In genomic region chr10:128083688-128084087, GRCm38 (mm10) we compare ENCODE assay signal across 9 mouse cellular contexts. TPM values are rescaled to one million over a fixed set of nuclear protein-coding genes. Genes with fewer than 3 reads are reported as not detected.
DNase-seq lines count a peak whose midpoint lies in the region; ATAC-seq and TF ChIP-seq lines count a peak whose summit lies in the region.
"Had no signal": no experiment of that assay in that cellular context is flagged by ENCODE, and none has a peak within 500 bp of the region (broad histone marks: within the 10 kb centered on the region; RNA-seq: fewer than 3 reads in every experiment).

No protein-coding gene starts in this region.

- peaks cover 7% of the 10 kb centered on the region for H3K79me2 ChIP-seq in heart, adult 2 months (replicated peaks; ENCODE audit: control insufficient read depth, insufficient read depth, low read length)

- H3K4me1 ChIP-seq in heart, adult 2 months (ENCODE audit: control insufficient read depth, insufficient read depth, low read length) = peaks cover 6% of the 10 kb centered on the region
- H3K4me1 ChIP-seq in forebrain, postnatal 0 days (ENCODE audit: insufficient read depth) = peaks cover 11% of the 10 kb centered on the region; the same call in 1 of the 2 replicates
- peaks cover 7% of the 10 kb centered on the region for H3K4me1 ChIP-seq in limb, embryonic 14.5 days (ENCODE audit: control insufficient read depth, insufficient read depth, low read length)

- no peak for TF ChIP-seq POLR2A in heart, adult 2 months (IDR thresholded peaks at IDR 0.05; ENCODE audit: insufficient read depth, low read depth, low read length)
- no peak for TF ChIP-seq POLR2A in limb, embryonic 14.5 days (IDR thresholded peaks at IDR 0.05; ENCODE audit: borderline replicate concordance, extremely low read depth, insufficient read depth, insufficient read length)

- intact Hi-C loops in heart, adult 2 months (cut with DNase I) = loop anchor here (1.0 to 2.0 kb wide), 2 partner anchors 25 to 46 kb away; partner anchors contain the start of gene Ptges3

- peak; percentile 17; the same call in 1 of the 2 replicates for ATAC-seq in forebrain, postnatal 0 days
- ATAC-seq in limb, embryonic 14.5 days (ENCODE audit: low FRiP score, low read depth) = no peak

- H3K27me3 ChIP-seq in heart, adult 2 months (ENCODE audit: control insufficient read depth, insufficient read depth, low read length) = no peaks in the 10 kb centered on the region
- H3K27me3 ChIP-seq in forebrain, postnatal 0 days (ENCODE audit: insufficient read depth, low read length) = no peaks in the 10 kb centered on the region
- no peaks in the 10 kb centered on the region for H3K27me3 ChIP-seq in limb, embryonic 14.5 days (ENCODE audit: control insufficient read depth, insufficient read depth, low read length)
- H3K27me3 ChIP-seq: Patski had no signal

- WGBS in heart, adult 2 months = under 1% methylated on average over 22 of the region's 22 CpGs
- WGBS in forebrain, postnatal 0 days = under 1% methylated on average over 22 of the region's 22 CpGs
- WGBS in limb, embryonic 14.5 days = under 1% methylated on average over 22 of the region's 22 CpGs

- H3K27ac ChIP-seq in heart, adult 2 months = peak overlapping the region; percentile 94
- H3K27ac ChIP-seq in forebrain, postnatal 0 days (ENCODE audit: low read depth, low read length) = peak overlapping the region; percentile 91
- H3K27ac ChIP-seq in limb, embryonic 14.5 days (replicated peaks; ENCODE audit: low read depth, low read length) = peak overlapping the region; percentile 82

- no peak for DNase-seq in heart, adult 2 months
- DNase-seq in heart, adult 8-10 months (ENCODE audit: low spot score) = no peak
- peak; percentile 25 for DNase-seq in urinary bladder, postnatal 25 days (ENCODE audit: low spot score)
- no peak for DNase-seq in urinary bladder, adult 18-20 months (ENCODE audit: low spot score in 2 of 2)
- DNase-seq in forebrain, postnatal 0 days = no peak
- DNase-seq in limb, embryonic 14.5 days (ENCODE audit: low spot score) = no peak
- DNase-seq in naive thymus-derived CD4-positive, alpha-beta T cell, adult 2 months (ENCODE audit: low read depth) = peak; percentile 35
- DNase-seq in urinary bladder, postnatal 10 days (ENCODE audit: low spot score) = no peak

- H3K9me3 ChIP-seq in forebrain, postnatal 0 days (ENCODE audit: low read length) = no peaks in the 10 kb centered on the region
- no peaks in the 10 kb centered on the region for H3K9me3 ChIP-seq in limb, embryonic 14.5 days (ENCODE audit: control insufficient read depth, low read length)

- no peak for TF ChIP-seq CTCF in heart, adult 2 months (IDR thresholded peaks at IDR 0.05)
- no peak for TF ChIP-seq CTCF in forebrain, postnatal 0 days (IDR thresholded peaks at IDR 0.05; ENCODE audit: low read depth)

- peak overlapping the region; percentile 59 for H3K4me2 ChIP-seq in forebrain, postnatal 0 days (ENCODE audit: low read depth)
- peak overlapping the region; percentile 94 for H3K4me2 ChIP-seq in limb, embryonic 14.5 days (replicated peaks; ENCODE audit: low read depth, low read length, severe bottlenecking)

- peaks cover 35% of the 10 kb centered on the region for H3K36me3 ChIP-seq in heart, adult 2 months (ENCODE audit: control insufficient read depth, insufficient read depth, low read length)
- H3K36me3 ChIP-seq in forebrain, postnatal 0 days (ENCODE audit: insufficient read depth) = peaks cover 40% of the 10 kb centered on the region
- H3K36me3 ChIP-seq in limb, embryonic 14.5 days (ENCODE audit: control insufficient read depth, insufficient read depth, low read length) = peaks cover 46% of the 10 kb centered on the region

- TF ChIP-seq EP300 in heart, adult 2 months (IDR thresholded peaks at IDR 0.05; ENCODE audit: insufficient read depth, low read depth, low read length) = no peak

- H3K9ac ChIP-seq in heart, adult 2 months (ENCODE audit: low read depth, low read length) = peak overlapping the region; percentile 86
- H3K9ac ChIP-seq in forebrain, postnatal 0 days = peak overlapping the region; percentile 96
- peak overlapping the region; percentile 96 for H3K9ac ChIP-seq in limb, embryonic 14.5 days (ENCODE audit: low read depth, low read length, severe bottlenecking)

- H3K4me3 ChIP-seq in heart, adult 2 months = peak overlapping the region; percentile 92
- H3K4me3 ChIP-seq in forebrain, postnatal 0 days (ENCODE audit: low read depth, low read length) = peak overlapping the region; percentile 99
- H3K4me3 ChIP-seq in limb, embryonic 14.5 days (replicated peaks; ENCODE audit: low read length) = peak overlapping the region; percentile 98

RNA-seq across cellular contexts. Expression of gene Atp5b, which starts 0.6 kb away (rescaled TPM):
- 1,000 to 10,000 TPM; 7,689 to 9,158 TPM for total RNA-seq in heart, adult 2 months (2021)
- 8,017 and 9,446 TPM in 2 replicates for polyA plus RNA-seq in heart, adult 2 months (2012; rRNA removed)
- total RNA-seq in heart, adult 8-10 months (2022) = 1,000 to 10,000 TPM; 7,887 to 9,725 (median 8,934) TPM
- total RNA-seq in forebrain, postnatal 0 days (2014; rRNA removed) = 2,470 and 2,914 TPM in 2 replicates
- 2,164 and 2,181 TPM in 2 replicates for polyA plus RNA-seq in forebrain, postnatal 0 days (2015; fragmentation: Nextera tagmentation; extraction: Ambion mirVana)
- 1,269 and 2,071 TPM in 2 replicates for polyA plus RNA-seq in limb, embryonic 14.5 days (2012; rRNA removed)
- 1,908 and 2,011 TPM in 2 replicates for polyA plus RNA-seq in limb, embryonic 14.5 days (2014; fragmentation: Nextera tagmentation; extraction: Ambion mirVana)

RNA-seq across cellular contexts. Expression of gene Baz2a, which starts 7.7 kb away (rescaled TPM):
- total RNA-seq in heart, adult 2 months (2021) = 10 to 100 TPM; 18.4 to 22.4 TPM
- polyA plus RNA-seq in heart, adult 2 months (2012; rRNA removed) = 15.5 and 23.7 TPM in 2 replicates
- total RNA-seq in heart, adult 8-10 months (2022) = 10 to 100 TPM; 21.3 to 22.8 (median 22.1) TPM
- total RNA-seq in forebrain, postnatal 0 days (2014; rRNA removed) = 9.3 and 10.0 TPM in 2 replicates
- 3.8 and 7.0 TPM in 2 replicates for polyA plus RNA-seq in forebrain, postnatal 0 days (2015; fragmentation: Nextera tagmentation; extraction: Ambion mirVana)
- polyA plus RNA-seq in limb, embryonic 14.5 days (2012; rRNA removed) = 28.3 and 31.1 TPM in 2 replicates
- polyA plus RNA-seq in limb, embryonic 14.5 days (2014; fragmentation: Nextera tagmentation; extraction: Ambion mirVana) = 17.5 and 18.2 TPM in 2 replicates

RNA-seq across cellular contexts. Expression of gene Ptges3, which starts 24.9 kb away (rescaled TPM):
- total RNA-seq in heart, adult 2 months (2021) = 10 to 100 TPM; 96.0 to 97.3 TPM
- 16.3 and 19.2 TPM in 2 replicates for polyA plus RNA-seq in heart, adult 2 months (2012; rRNA removed)
- total RNA-seq in heart, adult 8-10 months (2022) = 100 to 1,000 TPM in 1 of 4 experiments, 10 to 100 TPM in 3; 77.8 to 104 (median 91.6) TPM
- total RNA-seq in forebrain, postnatal 0 days (2014; rRNA removed) = 146 and 157 TPM in 2 replicates
- polyA plus RNA-seq in forebrain, postnatal 0 days (2015; fragmentation: Nextera tagmentation; extraction: Ambion mirVana) = 439 and 454 TPM in 2 replicates
- polyA plus RNA-seq in limb, embryonic 14.5 days (2012; rRNA removed) = 78.0 and 93.0 TPM in 2 replicates
- polyA plus RNA-seq in limb, embryonic 14.5 days (2014; fragmentation: Nextera tagmentation; extraction: Ambion mirVana) = 450 and 461 TPM in 2 replicates

RNA-seq across cellular contexts. Expression of gene Naca, which starts 48.3 kb away (rescaled TPM):
- total RNA-seq in heart, adult 2 months (2021) = 100 to 1,000 TPM; 436 to 544 TPM
- polyA plus RNA-seq in heart, adult 2 months (2012; rRNA removed) = 204 and 212 TPM in 2 replicates
- 100 to 1,000 TPM; 503 to 580 (median 537) TPM for total RNA-seq in heart, adult 8-10 months (2022)
- 630 and 780 TPM in 2 replicates for total RNA-seq in forebrain, postnatal 0 days (2014; rRNA removed)
- polyA plus RNA-seq in forebrain, postnatal 0 days (2015; fragmentation: Nextera tagmentation; extraction: Ambion mirVana) = 527 and 662 TPM in 2 replicates
- 362 and 554 TPM in 2 replicates for polyA plus RNA-seq in limb, embryonic 14.5 days (2012; rRNA removed)
- polyA plus RNA-seq in limb, embryonic 14.5 days (2014; fragmentation: Nextera tagmentation; extraction: Ambion mirVana) = 844 and 893 TPM in 2 replicates

Comparison
In these comparisons a context has a peak if more than half of its experiments do, and no peak if none do; other contexts are left out.
1. DNase-seq: peak in urinary bladder, postnatal 25 days (single experiment) and naive thymus-derived CD4-positive, alpha-beta T cell, adult 2 months (single experiment); none in heart, adult 2 months (0 of 2), heart, adult 8-10 months (single experiment), urinary bladder, adult 18-20 months (0 of 2), forebrain, postnatal 0 days (single experiment), limb, embryonic 14.5 days (single experiment) and urinary bladder, postnatal 10 days (single experiment).
2. Peak in every context shown above with its lines, with median percentiles within 50 percentile points of each other: H3K27ac ChIP-seq, H3K4me3 ChIP-seq and H3K9ac ChIP-seq.